Mouse (Mus musculus) forebrain, embryonic 16.5 days (tissue): ENCODE results near the gene Actrt3. TPM values are rescaled to one million over a fixed set of nuclear protein-coding genes. Genes with fewer than 3 reads are reported as not detected.

Source experiments
- ATAC-seq: fragments of 200-750 bp; cut with Nextera tagmentation; 2 replicates; pipeline ENCODE4 v1.8.0; 2017; ENCODE audit warnings: mild to moderate bottlenecking, moderate library complexity
- H3K27ac ChIP-seq: fragments of 300-500 bp; sonication (generic); 2 replicates; pipeline ENCODE4 v1.5.1; 2014; ENCODE audit warnings: low read length, control low read depth
- H3K27me3 ChIP-seq: fragments of 300-500 bp; sonication (generic); replicated peaks from 2 replicates; pipeline ENCODE4 v1.6.1; 2014; ENCODE audit warnings: low read length; ENCODE audit not compliant: control insufficient read depth, insufficient read depth
- H3K36me3 ChIP-seq: fragments of 300-500 bp; sonication (generic); 2 replicates; pipeline ENCODE4 v1.6.1; 2014; ENCODE audit not compliant: control insufficient read depth, insufficient read depth
- H3K4me1 ChIP-seq: fragments of 300-500 bp; sonication (generic); replicated peaks from 2 replicates; pipeline ENCODE4 v1.6.1; 2014; ENCODE audit warnings: low read length; ENCODE audit not compliant: control insufficient read depth, insufficient read depth
- H3K4me2 ChIP-seq: fragments of 300-500 bp; sonication (generic); 2 replicates; pipeline ENCODE4 v1.6.1; 2014; ENCODE audit warnings: mild to moderate bottlenecking, low read length, control low read depth
- H3K4me3 ChIP-seq: fragments of 300-500 bp; sonication (generic); replicated peaks from 2 replicates; pipeline ENCODE4 v1.5.1; 2014; ENCODE audit warnings: mild to moderate bottlenecking, low read length, control low read depth
- H3K9ac ChIP-seq: fragments of 300-500 bp; sonication (generic); replicated peaks from 2 replicates; pipeline ENCODE4 v1.6.1; 2014; ENCODE audit warnings: low read depth, low read length, control low read depth
- H3K9me3 ChIP-seq: fragments of 300-500 bp; sonication (generic); 2 replicates; pipeline ENCODE4 v1.6.1; 2016; ENCODE audit warnings: low read length; ENCODE audit not compliant: control insufficient read depth
- WGBS: fragments of 180-500 bp; shearing (Covaris S2); extraction: QIAGEN DNeasy Blood & Tissue Kit; methylation state at CpG from one replicate; pipeline ENCODE4 v1.1.7; 2014; 5-methylcytosine and 5-hydroxymethylcytosine counted together
- polyA plus RNA-seq: library from polyadenylated mRNA; unstranded; fragments of >200 nt; fragmentation: Nextera tagmentation; extraction: Ambion mirVana; gene quantifications from 2 replicates; pipeline ENCODE4 v1.2.1, GENCODE M21; 2015

Actrt3 gene
- polyA plus RNA-seq, 1 experiment from 2014 or later, result 0.38 TPM

DNA sequence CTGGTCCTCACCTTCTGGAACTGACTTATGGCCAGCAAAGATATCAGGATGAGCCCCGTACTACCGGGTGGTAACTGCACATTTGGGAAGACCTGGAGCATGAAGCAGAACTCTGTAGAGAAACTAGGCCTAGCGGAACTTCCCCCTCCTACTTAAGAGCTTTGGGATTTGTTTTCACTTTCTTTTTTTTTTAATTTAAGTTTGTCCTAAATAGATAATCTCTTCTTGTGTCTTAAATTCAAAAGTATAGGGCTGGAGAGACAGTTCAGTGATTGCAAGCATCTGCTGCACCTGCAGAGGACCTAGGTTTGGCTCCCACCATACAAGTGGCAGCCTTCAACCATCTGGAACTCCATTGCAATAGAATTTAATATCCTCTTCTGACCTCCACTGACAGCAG, 51.8 kb downstream of the Actrt3 start, which contains the start of gene Mecom:
Gene Mecom (minus strand): TSS at position 101 of the 400 bp plus-strand sequence.
- peaks cover 6% of the 10 kb centered on the region for H3K4me1 ChIP-seq
- no peaks in the 10 kb centered on the region for H3K36me3 ChIP-seq
- H3K27ac ChIP-seq, result no peak within 1 kb of the TSS
- H3K9ac ChIP-seq, result no peak within 1 kb of the TSS
- 88% methylated on average over 3 of the region's 3 CpGs for WGBS
- no peak within 1 kb of the TSS for H3K4me3 ChIP-seq
- no peak for ATAC-seq
- no peak within 1 kb of the TSS; the same call in 1 of the 2 replicates for H3K4me2 ChIP-seq
- H3K27me3 ChIP-seq, result no peaks in the 10 kb centered on the region
- H3K9me3 ChIP-seq, result no peaks in the 10 kb centered on the region

Other genes starting within 250 kb of the Actrt3 start
- 2.1 and 2.8 TPM in 2 replicates for gene Mecom, start 51.9 kb downstream of the Actrt3 start, polyA plus RNA-seq
- gene Mynn, start 2.1 kb upstream of the Actrt3 start, polyA plus RNA-seq, result 39.9 and 41.8 TPM in 2 replicates
- gene Lrriq4, start 44.6 kb upstream of the Actrt3 start, polyA plus RNA-seq, result not detected in 2 replicates
- gene Lrrc34, start 47.9 kb upstream of the Actrt3 start, polyA plus RNA-seq, result 0.83 and 0.86 TPM in 2 replicates
- not detected in 2 replicates for gene Lrrc31, start 99.9 kb upstream of the Actrt3 start, polyA plus RNA-seq
- gene Samd7, start 146.4 kb upstream of the Actrt3 start, polyA plus RNA-seq, result not detected in 2 replicates
- 65.3 and 73.4 TPM in 2 replicates for gene Sec62, start 192.9 kb upstream of the Actrt3 start, polyA plus RNA-seq